Comparison of ENCODE assay signal across 14 mouse cellular contexts in genomic region chr10:8055293-8055692, GRCm38 (mm10).
DNase-seq lines count a peak whose midpoint lies in the region; ATAC-seq lines count a peak whose summit lies in the region.
"Had no signal": no experiment of that assay in that cellular context is flagged by ENCODE, and none has a peak within 500 bp of the region (broad histone marks: within the 10 kb centered on the region; RNA-seq: fewer than 3 reads in every experiment).

No protein-coding gene starts in this region.

- peak; percentile 90 for ATAC-seq in monocyte, adult 5-6 weeks (replicated peaks; ENCODE audit: insufficient number of reproducible peaks, low FRiP score, low TSS enrichment, poor library complexity, severe bottlenecking)
- ATAC-seq in heart, embryonic 12.5 days (ENCODE audit: insufficient number of reproducible peaks, low FRiP score), result no peak
- ATAC-seq: hindbrain, embryonic 16.5 days had no signal

- H3K9me3 ChIP-seq in heart, embryonic 12.5 days (replicated peaks), result no peaks in the 10 kb centered on the region
- H3K9me3 ChIP-seq: liver, embryonic 15.5 days had no signal

- DNase-seq in CD8-positive naive resting alpha-beta T cell, adult 2 months (ENCODE audit: low read depth in 2 of 2, low spot score in 2 of 2), result peak; percentile 33 to 43
- peak; percentile 48 for DNase-seq in ZHBTc4 (ENCODE audit: low read depth, low spot score)
- peak; percentile 75 for DNase-seq in thymus, postnatal 25 days
- DNase-seq in gastrocnemius, postnatal 10 days, result no peak
- DNase-seq in lung, postnatal 4 days, result no peak
- DNase-seq: adrenal gland, postnatal 25 days; heart, adult 2 months; heart, postnatal 14 days; right cerebral cortex, postnatal 14 days had no signal

- H3K4me3 ChIP-seq in heart, embryonic 12.5 days, result no peak overlapping the region
- H3K4me3 ChIP-seq: heart, adult 2 months; layer of hippocampus, adult 2 months; liver, embryonic 15.5 days had no signal

- no peaks in the 10 kb centered on the region for H3K4me1 ChIP-seq in heart, embryonic 12.5 days (replicated peaks)
- H3K4me1 ChIP-seq: liver, embryonic 15.5 days had no signal

- no peaks in the 10 kb centered on the region for H3K27me3 ChIP-seq in heart, embryonic 12.5 days (replicated peaks)
- H3K27me3 ChIP-seq: liver, embryonic 15.5 days had no signal

- no peaks in the 10 kb centered on the region for H3K36me3 ChIP-seq in heart, embryonic 12.5 days
- H3K36me3 ChIP-seq: liver, embryonic 15.5 days had no signal

- no peak overlapping the region for H3K27ac ChIP-seq in heart, embryonic 12.5 days (ENCODE audit: poor library complexity, severe bottlenecking)
- H3K27ac ChIP-seq: heart, adult 2 months; layer of hippocampus, adult 2 months; liver, embryonic 15.5 days had no signal

- WGBS in heart, embryonic 12.5 days, result 57% methylated on average over 6 of the region's 6 CpGs

- no peak overlapping the region for H3K4me2 ChIP-seq in heart, embryonic 12.5 days
- H3K4me2 ChIP-seq: liver, embryonic 15.5 days had no signal

- H3K9ac ChIP-seq in heart, embryonic 12.5 days, result no peak overlapping the region
- H3K9ac ChIP-seq: liver, embryonic 15.5 days had no signal

Comparison
In these comparisons a context has a peak if more than half of its experiments do, and no peak if none do; other contexts are left out.
1. DNase-seq: peak in CD8-positive naive resting alpha-beta T cell, adult 2 months (2 of 2), ZHBTc4 (single experiment) and thymus, postnatal 25 days (single experiment); none in gastrocnemius, postnatal 10 days (single experiment) and lung, postnatal 4 days (0 of 2).